Mouse (Mus musculus) heart, adult 10 weeks (tissue): Measurements from ENCODE around the gene Hist1h3c. TPM values are rescaled to one million over a fixed set of nuclear protein-coding genes. Genes with fewer than 3 reads are reported as not detected.

ENCODE experiments used
- polyA plus RNA-seq: library from polyadenylated mRNA; stranded (reverse); fragments of 350-450 nt; fragmentation: Illumina TruSeq; extraction: RNeasy Lipid Tissue Mini Kit (QIAGEN cat#74804); gene quantifications from one replicate; pipeline ENCODE4 v1.2.3, GENCODE M21; 2014; ENCODE audit warnings: low read depth, low replicate concordance

Hist1h3c gene
- polyA plus RNA-seq, 1 experiment from 2014 or later: not detected

Other genes starting within 250 kb of the Hist1h3c start
- 46.3 TPM for gene Hist1h4h, start 214.6 kb downstream of the Hist1h3c start, polyA plus RNA-seq
- gene Hist1h2af, start 211.7 kb downstream of the Hist1h3c start, polyA plus RNA-seq: 2.5 TPM
- not detected for gene Hist1h3g, start 210.2 kb downstream of the Hist1h3c start, polyA plus RNA-seq
- 0.89 TPM for gene Hist1h2bh, start 202.2 kb downstream of the Hist1h3c start, polyA plus RNA-seq
- gene Hist1h3f, start 201.6 kb downstream of the Hist1h3c start, polyA plus RNA-seq: 0.68 TPM
- gene Hist1h4f, start 194.0 kb downstream of the Hist1h3c start, polyA plus RNA-seq: not detected
- 0.21 TPM for gene Hist1h1d, start 192.3 kb downstream of the Hist1h3c start, polyA plus RNA-seq
- gene Hist1h3e, start 183.2 kb downstream of the Hist1h3c start, polyA plus RNA-seq: not detected
- not detected for gene Hist1h2ae, start 174.4 kb downstream of the Hist1h3c start, polyA plus RNA-seq
- gene Hist1h2bg, start 174.2 kb downstream of the Hist1h3c start, polyA plus RNA-seq: not detected
- not detected for gene Hist1h2bf, start 171.4 kb downstream of the Hist1h3c start, polyA plus RNA-seq
- gene Hist1h2ad, start 171.2 kb downstream of the Hist1h3c start, polyA plus RNA-seq: not detected
- 0.76 TPM for gene Hist1h3d, start 169.8 kb downstream of the Hist1h3c start, polyA plus RNA-seq
- not detected for gene Hist1h4d, start 164.0 kb downstream of the Hist1h3c start, polyA plus RNA-seq
- 8.1 TPM for gene Hist1h2be, start 124.5 kb downstream of the Hist1h3c start, polyA plus RNA-seq
- gene Hist1h1e, start 123.0 kb downstream of the Hist1h3c start, polyA plus RNA-seq: 3.8 TPM
- 1.0 TPM for gene Hist1h2ac, start 61.7 kb downstream of the Hist1h3c start, polyA plus RNA-seq
- 121 TPM for gene Hist1h2bc, start 61.4 kb downstream of the Hist1h3c start, polyA plus RNA-seq
- gene Hist1h1t, start 49.8 kb downstream of the Hist1h3c start, polyA plus RNA-seq: not detected
- gene Hist1h4c, start 47.1 kb downstream of the Hist1h3c start, polyA plus RNA-seq: not detected
- gene Hfe, start 34.7 kb downstream of the Hist1h3c start, polyA plus RNA-seq: 35.3 TPM
- gene Hist1h1c, start 6.8 kb downstream of the Hist1h3c start, polyA plus RNA-seq: 171 TPM
- gene Hist1h2bb, start 1.1 kb upstream of the Hist1h3c start, polyA plus RNA-seq: not detected
- gene Hist1h2ab, start 5.5 kb upstream of the Hist1h3c start, polyA plus RNA-seq: not detected
- not detected for gene Hist1h3b, start 6.7 kb upstream of the Hist1h3c start, polyA plus RNA-seq
- not detected for gene Hist1h4b, start 11.4 kb upstream of the Hist1h3c start, polyA plus RNA-seq
- gene Hist1h4a, start 15.6 kb upstream of the Hist1h3c start, polyA plus RNA-seq: not detected
- gene Hist1h3a, start 16.8 kb upstream of the Hist1h3c start, polyA plus RNA-seq: not detected
- gene Hist1h1a, start 18.1 kb upstream of the Hist1h3c start, polyA plus RNA-seq: not detected
- 0.31 TPM for gene Trim38, start 24.3 kb upstream of the Hist1h3c start, polyA plus RNA-seq
- not detected for gene Slc17a2, start 61.4 kb upstream of the Hist1h3c start, polyA plus RNA-seq
- gene Slc17a3, start 93.8 kb upstream of the Hist1h3c start, polyA plus RNA-seq: 0.34 TPM
- gene Slc17a1, start 122.1 kb upstream of the Hist1h3c start, polyA plus RNA-seq: not detected
- gene Slc17a4, start 169.4 kb upstream of the Hist1h3c start, polyA plus RNA-seq: not detected
- gene Hist1h2ba, start 188.6 kb upstream of the Hist1h3c start, polyA plus RNA-seq: not detected
- not detected for gene Hist1h2aa, start 188.9 kb upstream of the Hist1h3c start, polyA plus RNA-seq
- gene Scgn, start 245.6 kb upstream of the Hist1h3c start, polyA plus RNA-seq: not detected